Mouse (Mus musculus) hindbrain, embryonic 11.5 days (tissue): ENCODE results near the gene Foxp2. TPM values are rescaled to one million over a fixed set of nuclear protein-coding genes. Genes with fewer than 3 reads are reported as not detected.

ENCODE experiments used
- ATAC-seq: fragments of 200-750 bp; cut with Nextera tagmentation; 2 replicates; pipeline ENCODE4 v1.8.0; 2017; ENCODE audit warnings: mild to moderate bottlenecking, moderate TSS enrichment, moderate library complexity; ENCODE audit not compliant: low FRiP score
- DNase-seq: peaks from one replicate; pipeline ENCODE4 v3.0.0-alpha.2; 2015; ENCODE audit warnings: low spot score
- H3K27ac ChIP-seq: fragments of 300-500 bp; sonication (generic); 2 replicates; pipeline ENCODE4 v1.5.1; 2014; ENCODE audit warnings: mild to moderate bottlenecking, low read depth, low read length
- H3K27me3 ChIP-seq: fragments of 300-500 bp; sonication (generic); 2 replicates; pipeline ENCODE4 v1.6.1; 2014; ENCODE audit warnings: mild to moderate bottlenecking, low read length, moderate library complexity, mixed read lengths; ENCODE audit not compliant: control insufficient read depth, insufficient read depth
- H3K36me3 ChIP-seq: fragments of 300-500 bp; sonication (generic); 2 replicates; pipeline ENCODE4 v1.6.1; 2014; ENCODE audit warnings: mild to moderate bottlenecking, low read length, moderate library complexity, mixed read lengths; ENCODE audit not compliant: control insufficient read depth, insufficient read depth
- H3K4me1 ChIP-seq: fragments of 300-500 bp; sonication (generic); replicated peaks from 2 replicates; pipeline ENCODE4 v1.6.1; 2014; ENCODE audit warnings: low read length, mixed read lengths; ENCODE audit not compliant: control insufficient read depth, insufficient read depth
- H3K4me2 ChIP-seq: fragments of 300-500 bp; sonication (generic); replicated peaks from 2 replicates; pipeline ENCODE4 v1.6.1; 2014; ENCODE audit warnings: mild to moderate bottlenecking, low read depth, low read length
- H3K4me3 ChIP-seq: fragments of 300-500 bp; sonication (generic); 2 replicates; pipeline ENCODE4 v1.5.1; 2014; ENCODE audit warnings: low read depth, low read length
- H3K9ac ChIP-seq: fragments of 300-500 bp; sonication (generic); 2 replicates; pipeline ENCODE4 v1.6.1; 2014; ENCODE audit warnings: low read depth, low read length
- H3K9me3 ChIP-seq: fragments of 300-500 bp; sonication (generic); 2 replicates; pipeline ENCODE4 v1.6.1; 2016; ENCODE audit warnings: low read length; ENCODE audit not compliant: control insufficient read depth
- WGBS: fragments of 180-500 bp; shearing (Covaris S2); extraction: QIAGEN DNeasy Blood & Tissue Kit; methylation state at CpG from one replicate; pipeline ENCODE4 v1.1.7; 2014; 5-methylcytosine and 5-hydroxymethylcytosine counted together
- polyA plus RNA-seq: library from polyadenylated mRNA; unstranded; fragments of >200 nt; fragmentation: Nextera tagmentation; extraction: Ambion mirVana; gene quantifications from 2 replicates; pipeline ENCODE4 v1.2.1, GENCODE M21; 2014

The Foxp2 gene
- polyA plus RNA-seq, 1 experiment from 2014 or later = 35.6 TPM

GRCm38 (mm10) chr6:14901971-14902670 is 972 bp downstream of the Foxp2 start:
- DNase-seq (peak; percentile 38), ATAC-seq (no peak)
- H3K27ac ChIP-seq = no peak overlapping the region
- H3K36me3 ChIP-seq = no peaks in the 10 kb centered on the region
- H3K27me3 ChIP-seq = no peaks in the 10 kb centered on the region; the same call in 1 of the 2 replicates
- H3K9ac ChIP-seq = peak overlapping the region; percentile 79; the same call in 1 of the 2 replicates
- WGBS = 2% methylated on average over 13 of the region's 13 CpGs
- H3K4me1 ChIP-seq = peaks cover 8% of the 10 kb centered on the region
- H3K4me3 ChIP-seq = peak overlapping the region; percentile 76
- no peaks in the 10 kb centered on the region for H3K9me3 ChIP-seq
- H3K4me2 ChIP-seq = peak overlapping the region; percentile 94

GRCm38 (mm10) chr6:14903271-14903965 is 2.3 kb downstream of the Foxp2 start:
- Histone ChIP-seq H3K27ac (no peak overlapping the region), H3K4me1 (peaks cover 5% of the 10 kb centered on the region), H3K4me3 (no peak overlapping the region), H3K9ac (no peak overlapping the region), H3K4me2 (no peak overlapping the region), H3K9me3 (no peaks in the 10 kb centered on the region), H3K36me3 (no peaks in the 10 kb centered on the region), H3K27me3 (no peaks in the 10 kb centered on the region; the same call in 1 of the 2 replicates)
- no peak for ATAC-seq
- peak; percentile 10 for DNase-seq
- 33% methylated on average over 5 of the region's 5 CpGs for WGBS

DNA sequence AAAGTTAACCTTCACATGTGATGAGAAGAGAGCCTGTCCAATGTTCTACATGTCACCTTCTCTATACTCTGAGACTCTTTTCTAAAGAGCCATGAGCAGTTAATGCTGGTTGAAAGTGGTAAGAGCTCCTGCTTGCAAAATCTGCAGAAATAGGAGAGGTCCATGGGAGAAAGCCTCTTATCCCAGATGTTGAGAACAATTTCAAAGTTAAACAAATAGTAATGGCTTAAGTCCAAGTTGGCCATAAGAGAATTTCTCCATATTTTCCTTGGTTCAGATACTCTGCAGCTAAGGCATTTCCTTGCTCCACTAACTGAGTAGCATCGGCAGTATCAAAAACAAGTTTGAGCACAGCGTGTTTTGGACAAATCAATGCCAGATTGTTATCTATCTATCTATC is 13.9 kb downstream of the Foxp2 start:
- WGBS = 93% methylated on average over 2 of the region's 2 CpGs
- H3K4me2 ChIP-seq = no peak overlapping the region
- H3K36me3 ChIP-seq = no peaks in the 10 kb centered on the region
- ATAC-seq (no peak), DNase-seq (no peak)
- H3K4me3 ChIP-seq = no peak overlapping the region
- no peaks in the 10 kb centered on the region for H3K27me3 ChIP-seq
- no peaks in the 10 kb centered on the region for H3K9me3 ChIP-seq
- no peak overlapping the region for H3K27ac ChIP-seq
- H3K9ac ChIP-seq = no peak overlapping the region
- no peaks in the 10 kb centered on the region for H3K4me1 ChIP-seq

DNA sequence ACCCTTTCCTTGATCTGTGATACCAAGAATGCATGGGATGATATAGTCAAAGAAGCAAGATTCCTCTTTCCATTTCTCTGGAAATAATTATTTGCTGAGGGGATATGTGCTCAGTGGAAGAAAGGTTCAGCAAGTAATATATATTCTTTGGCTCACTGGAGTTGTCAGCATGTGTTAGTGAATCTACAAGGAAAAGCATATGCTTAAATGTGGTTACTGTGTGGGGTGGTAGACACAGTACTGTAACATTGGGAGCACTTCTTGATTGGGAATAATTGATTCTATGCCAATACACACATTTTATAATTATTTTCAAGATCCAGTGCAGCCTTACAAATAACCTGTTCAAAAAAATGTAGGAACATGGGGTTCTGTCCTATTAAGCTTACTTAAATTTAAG is 21.6 kb downstream of the Foxp2 start:
- Histone ChIP-seq H3K27me3 (no peaks in the 10 kb centered on the region), H3K4me1 (no peaks in the 10 kb centered on the region), H3K4me2 (no peak overlapping the region), H3K9ac (no peak overlapping the region), H3K27ac (no peak overlapping the region), H3K9me3 (no peaks in the 10 kb centered on the region), H3K36me3 (no peaks in the 10 kb centered on the region), H3K4me3 (no peak overlapping the region)
- DNase-seq (no peak), ATAC-seq (no peak)

DNA sequence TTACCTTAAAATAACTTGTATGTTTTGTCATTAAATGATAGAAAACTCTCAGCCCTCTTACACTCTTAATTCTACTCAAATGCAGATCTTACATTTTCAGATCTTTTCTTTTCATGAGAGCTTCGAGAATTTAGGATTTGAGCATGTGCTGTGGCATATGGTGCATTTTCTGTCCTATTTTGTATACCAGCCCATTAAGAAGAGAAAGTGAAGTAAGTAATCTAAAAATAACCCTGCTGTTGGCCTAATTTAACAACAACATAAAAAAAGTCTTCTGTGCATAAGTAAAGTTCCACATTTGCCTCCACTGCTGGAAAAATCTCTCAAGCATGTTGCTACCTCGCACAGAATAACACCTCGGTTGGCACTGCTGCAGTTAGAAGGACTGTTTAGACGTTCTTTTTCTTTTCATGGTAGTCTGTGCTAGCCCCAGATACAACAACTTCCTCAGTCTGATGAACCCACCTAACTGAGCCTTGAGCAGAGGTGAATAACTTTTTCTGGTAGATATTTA is 23.9 kb downstream of the Foxp2 start:
- H3K9ac ChIP-seq = no peak overlapping the region
- H3K4me3 ChIP-seq = no peak overlapping the region
- no peaks in the 10 kb centered on the region for H3K27me3 ChIP-seq
- WGBS = 83% methylated on average over 4 of the region's 4 CpGs
- no peak for DNase-seq
- ATAC-seq = no peak
- no peaks in the 10 kb centered on the region for H3K36me3 ChIP-seq
- no peaks in the 10 kb centered on the region for H3K9me3 ChIP-seq
- H3K4me2 ChIP-seq = no peak overlapping the region
- H3K27ac ChIP-seq = no peak overlapping the region
- H3K4me1 ChIP-seq = no peaks in the 10 kb centered on the region

GRCm38 (mm10) chr6:14951060-14951459 is 49.9 kb downstream of the Foxp2 start:
- no peak overlapping the region for H3K9ac ChIP-seq
- H3K36me3 ChIP-seq = no peaks in the 10 kb centered on the region
- WGBS = 90% methylated on average over 6 of the region's 6 CpGs
- no peaks in the 10 kb centered on the region for H3K9me3 ChIP-seq
- DNase-seq (no peak), ATAC-seq (no peak)
- H3K4me1 ChIP-seq = no peaks in the 10 kb centered on the region
- H3K4me2 ChIP-seq = no peak overlapping the region
- H3K27me3 ChIP-seq = no peaks in the 10 kb centered on the region
- no peak overlapping the region for H3K4me3 ChIP-seq
- no peak overlapping the region for H3K27ac ChIP-seq

- DNase-seq = no peak
- WGBS = 55% methylated on average over 4 of the region's 4 CpGs
- ATAC-seq = no peak
- Histone ChIP-seq H3K27me3 (no peaks in the 10 kb centered on the region), H3K9me3 (no peaks in the 10 kb centered on the region), H3K36me3 (no peaks in the 10 kb centered on the region), H3K4me1 (no peaks in the 10 kb centered on the region), H3K4me3 (no peak overlapping the region), H3K9ac (no peak overlapping the region), H3K4me2 (no peak overlapping the region), H3K27ac (no peak overlapping the region)
These were observed 51.6 kb downstream of the Foxp2 start for GRCm38 (mm10) chr6:14952731-14953130.

DNA sequence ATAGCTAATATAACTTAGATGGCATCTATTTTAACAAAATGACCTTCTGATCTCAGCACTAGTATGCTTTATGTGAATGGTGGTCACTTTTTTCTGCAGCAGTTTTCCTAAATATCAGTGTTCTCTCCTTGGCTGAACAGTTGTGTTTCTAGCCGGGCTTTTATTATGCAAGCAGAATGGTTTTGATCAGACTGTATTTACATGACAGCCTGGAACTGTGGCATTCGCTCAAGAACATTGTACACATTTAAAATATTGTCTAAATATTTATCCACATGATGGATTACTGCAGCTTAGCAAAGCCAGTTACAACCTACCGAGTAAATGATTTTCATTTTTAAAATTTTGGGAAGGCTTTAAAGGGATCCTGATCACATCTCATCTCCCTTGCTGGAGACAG is 75.9 kb downstream of the Foxp2 start:
- ATAC-seq (no peak), DNase-seq (no peak)
- Histone ChIP-seq H3K27me3 (no peaks in the 10 kb centered on the region), H3K27ac (no peak overlapping the region), H3K4me1 (no peaks in the 10 kb centered on the region), H3K4me2 (no peak overlapping the region), H3K9me3 (no peaks in the 10 kb centered on the region), H3K36me3 (no peaks in the 10 kb centered on the region), H3K9ac (no peak overlapping the region), H3K4me3 (no peak overlapping the region)
- 89% methylated on average over 3 of the region's 3 CpGs for WGBS

DNA sequence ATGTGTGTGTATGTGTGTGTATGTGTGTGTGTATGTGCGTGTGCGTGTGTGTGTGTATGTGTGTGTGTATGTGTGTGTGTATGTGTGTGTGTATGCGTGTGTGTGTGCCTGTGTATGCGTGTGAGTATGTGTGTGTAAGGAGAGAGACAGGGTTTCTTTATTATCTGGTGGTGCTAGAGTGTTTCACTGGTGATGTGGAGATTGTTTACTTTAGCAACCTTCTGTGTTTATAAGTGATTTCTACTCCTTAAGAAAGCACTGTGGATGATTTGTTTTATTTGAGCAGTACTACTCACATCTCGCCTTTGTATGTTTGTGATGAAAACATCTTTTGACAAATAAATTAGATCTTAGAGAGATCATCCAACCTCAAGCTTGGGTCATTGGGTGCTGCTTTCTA is 77.1 kb downstream of the Foxp2 start:
- Histone ChIP-seq H3K27me3 (no peaks in the 10 kb centered on the region), H3K27ac (no peak overlapping the region), H3K9ac (no peak overlapping the region), H3K4me1 (no peaks in the 10 kb centered on the region), H3K4me2 (no peak overlapping the region), H3K4me3 (no peak overlapping the region), H3K36me3 (no peaks in the 10 kb centered on the region), H3K9me3 (no peaks in the 10 kb centered on the region)
- DNase-seq (no peak), ATAC-seq (no peak)
- 80% methylated on average over 5 of the region's 5 CpGs for WGBS
